Mouse (Mus musculus): ENCODE results near the gene Fuca1. TPM values are rescaled to one million over a fixed set of nuclear protein-coding genes. Genes with fewer than 3 reads are reported as not detected.

Fuca1 gene
- polyA plus RNA-seq, 1 experiment from 2014 or later = 108 TPM

DNA sequence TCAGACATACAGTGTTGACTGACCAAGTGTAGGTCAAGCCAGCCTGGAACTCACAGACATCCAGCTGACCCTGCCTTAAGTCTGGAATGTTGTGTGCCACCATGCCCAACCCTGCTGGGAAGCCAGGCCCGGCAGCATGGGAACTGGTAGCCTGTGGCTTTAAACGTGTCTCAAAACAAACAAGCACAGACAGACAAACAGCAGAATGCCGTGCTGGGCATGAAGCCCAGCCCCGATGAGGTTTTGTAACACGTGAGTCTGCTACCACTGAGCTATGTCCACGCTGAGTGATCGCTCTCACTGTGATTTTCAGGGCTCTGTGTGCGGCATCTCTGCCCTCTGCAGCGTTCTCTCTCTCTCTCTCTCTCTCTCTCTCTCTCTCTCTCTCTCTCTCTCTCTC lies 35.4 kb downstream of the Fuca1 start:
- no peak overlapping the region for H3K9ac ChIP-seq (ENCODE audit: low read length)
- 0 out of 2 replicates have a peak, but pooled peaks cover 3% of the 10 kb centered on the region for H3K9me3 ChIP-seq (ENCODE audit: control insufficient read depth, low read length)
- no peaks in the 10 kb centered on the region for H3K27me3 ChIP-seq (replicated peaks; ENCODE audit: control insufficient read depth, insufficient read depth, low read length)
- H3K27ac ChIP-seq (ENCODE audit: low read depth) = no peak overlapping the region
- ATAC-seq (replicated peaks; ENCODE audit: low FRiP score, low TSS enrichment, low read depth) (no peak), DNase-seq (ENCODE audit: low spot score) (no peak)
- H3K4me3 ChIP-seq (ENCODE audit: low read depth, low read length) = no peak overlapping the region
- H3K4me2 ChIP-seq (ENCODE audit: low read length) = no peak overlapping the region
- no peaks in the 10 kb centered on the region for H3K4me1 ChIP-seq (replicated peaks; ENCODE audit: control insufficient read depth, insufficient read depth, low read length)
- H3K36me3 ChIP-seq (ENCODE audit: control insufficient read depth, insufficient read depth, low read length) = peaks cover 61% of the 10 kb centered on the region
- 88% methylated on average over 9 of the region's 9 CpGs for WGBS

GRCm38 (mm10) chr4:135958354-135958753 lies 37.8 kb downstream of the Fuca1 start:
- no peak overlapping the region for H3K27ac ChIP-seq (ENCODE audit: low read depth)
- H3K9me3 ChIP-seq (ENCODE audit: control insufficient read depth, low read length) = no peaks in the 10 kb centered on the region
- DNase-seq (ENCODE audit: low spot score) (no peak), ATAC-seq (replicated peaks; ENCODE audit: low FRiP score, low TSS enrichment, low read depth) (no peak)
- H3K9ac ChIP-seq (ENCODE audit: low read length) = no peak overlapping the region
- H3K4me1 ChIP-seq (replicated peaks; ENCODE audit: control insufficient read depth, insufficient read depth, low read length) = peaks cover 5% of the 10 kb centered on the region; the same call in 1 of the 2 replicates
- 51% methylated on average over 8 of the region's 8 CpGs for WGBS
- H3K4me3 ChIP-seq (ENCODE audit: low read depth, low read length) = no peak overlapping the region
- peaks cover 55% of the 10 kb centered on the region for H3K36me3 ChIP-seq (ENCODE audit: control insufficient read depth, insufficient read depth, low read length)
- H3K27me3 ChIP-seq (replicated peaks; ENCODE audit: control insufficient read depth, insufficient read depth, low read length) = no peaks in the 10 kb centered on the region
- no peak overlapping the region for H3K4me2 ChIP-seq (ENCODE audit: low read length)

DNA sequence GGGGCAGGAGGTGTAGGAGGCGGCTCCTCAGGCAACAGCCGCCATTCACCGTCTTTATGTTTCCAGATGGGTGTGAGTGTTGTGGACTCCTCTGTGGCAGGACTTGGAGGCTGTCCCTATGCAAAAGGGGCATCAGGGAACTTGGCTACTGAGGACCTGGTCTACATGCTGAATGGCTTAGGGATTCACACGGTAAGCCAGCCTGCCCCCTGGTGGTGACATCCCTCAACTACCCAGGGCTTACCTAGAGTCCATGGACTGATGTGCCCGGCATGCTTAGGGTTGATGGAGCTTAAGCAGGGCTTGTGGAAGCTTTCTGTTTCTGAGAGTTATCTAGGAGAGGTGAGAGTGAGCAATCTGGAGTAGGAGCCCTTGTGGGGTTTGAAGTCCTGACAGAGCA lies 40.2 kb downstream of the Fuca1 start:
- Histone ChIP-seq H3K27me3 (replicated peaks; ENCODE audit: control insufficient read depth, insufficient read depth, low read length) (no peaks in the 10 kb centered on the region), H3K36me3 (ENCODE audit: control insufficient read depth, insufficient read depth, low read length) (peaks cover 40% of the 10 kb centered on the region), H3K9me3 (ENCODE audit: control insufficient read depth, low read length) (no peaks in the 10 kb centered on the region), H3K4me1 (replicated peaks; ENCODE audit: control insufficient read depth, insufficient read depth, low read length) (peaks cover 11% of the 10 kb centered on the region), H3K4me2 (ENCODE audit: low read length) (no peak overlapping the region), H3K4me3 (ENCODE audit: low read depth, low read length) (no peak overlapping the region), H3K27ac (ENCODE audit: low read depth) (no peak overlapping the region), H3K9ac (ENCODE audit: low read length) (no peak overlapping the region)
- 24% methylated on average over 5 of the region's 5 CpGs for WGBS
- DNase-seq (ENCODE audit: low spot score) (peak; percentile 92), ATAC-seq (replicated peaks; ENCODE audit: low FRiP score, low TSS enrichment, low read depth) (no peak)

DNA sequence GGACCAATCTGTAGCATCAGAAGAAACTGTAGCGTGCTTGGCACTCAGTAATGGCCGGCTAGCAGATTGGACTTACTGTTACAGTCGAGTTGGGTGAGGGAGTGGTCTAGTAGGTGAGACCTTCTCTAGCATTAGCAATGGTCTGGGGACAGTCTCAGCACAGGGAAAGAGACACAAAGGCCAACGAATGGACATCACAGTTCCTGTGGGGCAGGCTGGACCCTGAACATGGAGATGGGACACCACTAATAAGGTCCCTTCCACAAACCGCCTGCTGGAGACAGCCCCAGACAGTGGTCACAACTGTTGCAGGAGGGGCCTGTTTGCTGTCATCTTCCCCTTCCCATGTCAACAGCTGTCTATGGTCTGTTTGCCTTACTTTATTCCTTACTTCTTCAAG lies 41.2 kb downstream of the Fuca1 start:
- no peak for DNase-seq (ENCODE audit: low spot score)
- no peak overlapping the region for H3K9ac ChIP-seq (ENCODE audit: low read length)
- H3K27ac ChIP-seq (ENCODE audit: low read depth) = no peak overlapping the region
- H3K4me3 ChIP-seq (ENCODE audit: low read depth, low read length) = no peak overlapping the region
- no peak overlapping the region for H3K4me2 ChIP-seq (ENCODE audit: low read length)
- peaks cover 11% of the 10 kb centered on the region for H3K4me1 ChIP-seq (replicated peaks; ENCODE audit: control insufficient read depth, insufficient read depth, low read length)
- 91% methylated on average over 5 of the region's 5 CpGs for WGBS
- H3K9me3 ChIP-seq (ENCODE audit: control insufficient read depth, low read length) = no peaks in the 10 kb centered on the region
- no peaks in the 10 kb centered on the region for H3K27me3 ChIP-seq (replicated peaks; ENCODE audit: control insufficient read depth, insufficient read depth, low read length)
- H3K36me3 ChIP-seq (ENCODE audit: control insufficient read depth, insufficient read depth, low read length) = peaks cover 47% of the 10 kb centered on the region
- ATAC-seq (replicated peaks; ENCODE audit: low FRiP score, low TSS enrichment, low read depth) = no peak

- Histone ChIP-seq H3K27ac (ENCODE audit: low read depth) (no peak overlapping the region), H3K9ac (ENCODE audit: low read length) (no peak overlapping the region)
Observed at GRCm38 (mm10) chr4:135962198-135962597, 41.7 kb downstream of the Fuca1 start.

DNA sequence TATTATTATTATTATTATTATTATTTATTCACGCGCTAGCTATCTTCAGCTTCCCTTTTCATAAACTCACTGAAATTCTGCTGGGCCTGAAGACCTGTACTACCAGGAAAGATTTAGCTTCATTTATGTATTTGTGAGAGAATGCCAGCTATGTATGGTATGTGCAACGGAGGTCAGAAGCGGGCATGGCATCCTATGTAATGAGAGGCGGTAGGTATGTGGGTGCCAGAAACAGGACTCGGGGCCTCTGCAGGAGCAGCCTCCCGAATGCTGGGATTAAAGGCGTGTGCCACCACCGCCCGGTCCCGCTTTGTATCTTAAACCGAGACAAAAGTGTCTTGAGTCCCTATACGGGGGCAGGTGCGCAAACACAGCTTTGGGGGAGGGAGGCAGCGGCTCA lies 42.4 kb downstream of the Fuca1 start:
- DNase-seq (ENCODE audit: low spot score) (no peak), ATAC-seq (replicated peaks; ENCODE audit: low FRiP score, low TSS enrichment, low read depth) (no peak)
- no peaks in the 10 kb centered on the region for H3K9me3 ChIP-seq (ENCODE audit: control insufficient read depth, low read length)
- no peaks in the 10 kb centered on the region for H3K27me3 ChIP-seq (replicated peaks; ENCODE audit: control insufficient read depth, insufficient read depth, low read length)
- H3K9ac ChIP-seq (ENCODE audit: low read length) = peak overlapping the region; percentile 83
- H3K36me3 ChIP-seq (ENCODE audit: control insufficient read depth, insufficient read depth, low read length) = peaks cover 50% of the 10 kb centered on the region
- peak overlapping the region; percentile 97 for H3K4me2 ChIP-seq (ENCODE audit: low read length)
- peak overlapping the region; percentile 71 for H3K4me3 ChIP-seq (ENCODE audit: low read depth, low read length)
- peak overlapping the region; percentile 86 for H3K27ac ChIP-seq (ENCODE audit: low read depth)
- peaks cover 11% of the 10 kb centered on the region for H3K4me1 ChIP-seq (replicated peaks; ENCODE audit: control insufficient read depth, insufficient read depth, low read length)
- WGBS = 7% methylated on average over 15 of the region's 15 CpGs

More at GRCm38 (mm10) chr4:135962198-135962597, 41.7 kb downstream of the Fuca1 start:
- H3K4me3 ChIP-seq (ENCODE audit: low read depth, low read length) = no peak overlapping the region
- H3K4me1 ChIP-seq (replicated peaks; ENCODE audit: control insufficient read depth, insufficient read depth, low read length) = peaks cover 11% of the 10 kb centered on the region
- no peaks in the 10 kb centered on the region for H3K9me3 ChIP-seq (ENCODE audit: control insufficient read depth, low read length)
- no peaks in the 10 kb centered on the region for H3K27me3 ChIP-seq (replicated peaks; ENCODE audit: control insufficient read depth, insufficient read depth, low read length)
- no peak for DNase-seq (ENCODE audit: low spot score)
- WGBS = 91% methylated on average over 7 of the region's 7 CpGs
- H3K4me2 ChIP-seq (ENCODE audit: low read length) = no peak overlapping the region
- ATAC-seq (replicated peaks; ENCODE audit: low FRiP score, low TSS enrichment, low read depth) = no peak
- H3K36me3 ChIP-seq (ENCODE audit: control insufficient read depth, insufficient read depth, low read length) = peaks cover 50% of the 10 kb centered on the region

DNA sequence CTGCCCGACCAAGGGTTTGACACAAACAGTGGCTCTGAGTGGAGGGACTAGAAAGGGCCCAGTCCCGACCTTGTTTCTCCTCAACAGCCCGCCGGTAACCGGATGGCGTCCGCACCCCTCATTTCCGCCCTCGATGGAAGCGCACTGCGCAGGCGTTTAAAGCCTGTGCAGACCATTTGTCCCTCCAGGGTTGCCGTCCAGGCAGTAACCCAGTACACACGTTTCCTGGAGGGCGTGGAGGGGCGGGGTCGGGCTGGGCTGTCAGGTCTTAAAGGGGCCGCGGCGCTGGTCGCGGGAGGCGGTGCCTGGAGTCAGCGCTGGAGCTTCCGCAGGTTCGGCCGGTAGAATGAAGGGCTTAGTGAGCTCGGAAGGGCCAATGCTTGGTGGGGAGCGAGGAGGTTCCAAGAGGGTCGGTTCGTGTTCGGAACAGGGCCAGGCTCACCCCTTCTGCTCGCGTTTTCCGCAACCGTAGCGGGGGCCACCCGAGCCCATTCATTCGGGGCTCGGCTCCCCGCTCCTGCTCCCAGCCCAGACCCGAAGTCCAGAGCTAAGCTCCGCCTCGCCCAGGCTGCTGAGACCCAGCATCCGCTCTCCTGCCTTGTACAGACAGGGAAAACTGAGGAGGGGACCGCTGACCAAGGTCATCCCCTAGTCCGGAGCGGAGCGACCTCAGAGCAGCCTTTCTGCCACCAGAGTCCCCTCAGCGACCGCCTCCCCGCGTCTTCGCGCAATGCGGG lies 43.1 kb downstream of the Fuca1 start, which contains the start of gene Gale:
Gene Gale, plus strand, starts transcription at position 271 of the 737 bp plus-strand sequence.
- H3K36me3 ChIP-seq (ENCODE audit: control insufficient read depth, insufficient read depth, low read length) = peaks cover 54% of the 10 kb centered on the region
- WGBS = under 1% methylated on average over 55 of the region's 56 CpGs

DNA sequence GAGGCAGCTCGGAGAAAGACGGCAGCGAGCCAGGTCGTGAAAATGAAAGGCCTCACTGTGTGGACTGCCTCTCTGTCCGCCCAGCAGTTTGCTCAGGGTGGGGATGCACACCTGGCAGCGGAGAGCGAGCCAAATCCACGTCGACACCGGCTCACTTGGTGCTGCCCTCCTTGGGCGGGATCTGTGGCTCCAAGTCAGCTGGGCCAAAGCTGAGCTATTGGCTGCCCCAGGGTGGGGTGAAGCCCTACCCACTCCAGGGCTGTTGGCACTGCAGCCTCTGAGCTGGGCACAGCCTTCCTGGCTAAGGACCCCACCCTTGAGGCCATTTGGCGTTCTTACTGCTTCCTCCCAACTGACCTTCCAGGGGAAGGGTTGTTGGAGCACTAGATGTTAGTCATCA lies 43.9 kb downstream of the Fuca1 start:
- peak; percentile 22; the same call in 1 of the 2 replicates for ATAC-seq (replicated peaks; ENCODE audit: low FRiP score, low TSS enrichment, low read depth)
- peak overlapping the region; percentile 97 for H3K4me2 ChIP-seq (ENCODE audit: low read length)
- H3K36me3 ChIP-seq (ENCODE audit: control insufficient read depth, insufficient read depth, low read length) = peaks cover 54% of the 10 kb centered on the region

More for the DNA sequence above, 43.1 kb downstream of the Fuca1 start, which contains the start of gene Gale:
- Histone ChIP-seq H3K9ac (ENCODE audit: low read length) (peak within 1 kb of the TSS; percentile 83), H3K27me3 (replicated peaks; ENCODE audit: control insufficient read depth, insufficient read depth, low read length) (no peaks in the 10 kb centered on the region), H3K9me3 (ENCODE audit: control insufficient read depth, low read length) (no peaks in the 10 kb centered on the region), H3K4me3 (ENCODE audit: low read depth, low read length) (peak within 1 kb of the TSS; percentile 71), H3K4me1 (replicated peaks; ENCODE audit: control insufficient read depth, insufficient read depth, low read length) (peaks cover 11% of the 10 kb centered on the region), H3K27ac (ENCODE audit: low read depth) (peak within 1 kb of the TSS; percentile 86), H3K4me2 (ENCODE audit: low read length) (peak within 1 kb of the TSS; percentile 97)
- DNase-seq (ENCODE audit: low spot score) (peak; percentile 93), ATAC-seq (replicated peaks; ENCODE audit: low FRiP score, low TSS enrichment, low read depth) (peak; percentile 89)

GRCm38 (mm10) chr4:135965113-135965512 lies 44.6 kb downstream of the Fuca1 start:
- Histone ChIP-seq H3K36me3 (ENCODE audit: control insufficient read depth, insufficient read depth, low read length) (peaks cover 55% of the 10 kb centered on the region), H3K4me2 (ENCODE audit: low read length) (no peak overlapping the region), H3K27me3 (replicated peaks; ENCODE audit: control insufficient read depth, insufficient read depth, low read length) (no peaks in the 10 kb centered on the region), H3K9me3 (ENCODE audit: control insufficient read depth, low read length) (no peaks in the 10 kb centered on the region), H3K4me3 (ENCODE audit: low read depth, low read length) (no peak overlapping the region), H3K4me1 (replicated peaks; ENCODE audit: control insufficient read depth, insufficient read depth, low read length) (peaks cover 11% of the 10 kb centered on the region), H3K27ac (ENCODE audit: low read depth) (no peak overlapping the region), H3K9ac (ENCODE audit: low read length) (no peak overlapping the region)
- no peak for ATAC-seq (replicated peaks; ENCODE audit: low FRiP score, low TSS enrichment, low read depth)
- DNase-seq (ENCODE audit: low spot score) = no peak
- 79% methylated on average over 9 of the region's 9 CpGs for WGBS

More for the DNA sequence above, 43.9 kb downstream of the Fuca1 start:
- Histone ChIP-seq H3K27ac (ENCODE audit: low read depth) (peak overlapping the region; percentile 43; the same call in 1 of the 2 replicates), H3K4me3 (ENCODE audit: low read depth, low read length) (peak overlapping the region; percentile 71), H3K9me3 (ENCODE audit: control insufficient read depth, low read length) (no peaks in the 10 kb centered on the region), H3K27me3 (replicated peaks; ENCODE audit: control insufficient read depth, insufficient read depth, low read length) (no peaks in the 10 kb centered on the region), H3K4me1 (replicated peaks; ENCODE audit: control insufficient read depth, insufficient read depth, low read length) (peaks cover 11% of the 10 kb centered on the region), H3K9ac (ENCODE audit: low read length) (peak overlapping the region; percentile 83)
- 6% methylated on average over 12 of the region's 12 CpGs for WGBS
- no peak for DNase-seq (ENCODE audit: low spot score)

Data from intestine, embryonic 14.5 days (tissue).